In genomic region chr17:15374321-15375141, GRCm38 (mm10) we compare ENCODE assay signal across 8 mouse cellular contexts. TPM values are rescaled to one million over a fixed set of nuclear protein-coding genes. Genes with fewer than 3 reads are reported as not detected.
DNase-seq lines count a peak whose midpoint lies in the region; ATAC-seq and TF ChIP-seq lines count a peak whose summit lies in the region.

No protein-coding gene starts in this region.

- 2% methylated on average over 50 of the region's 50 CpGs for WGBS in lung, embryonic 14.5 days
- WGBS in embryonic facial prominence, embryonic 14.5 days: 7% methylated on average over 23 of the region's 50 CpGs
- 2% methylated on average over 49 of the region's 50 CpGs for WGBS in hindbrain, embryonic 16.5 days
- WGBS in midbrain, embryonic 12.5 days: 1% methylated on average over 50 of the region's 50 CpGs

- H3K9ac ChIP-seq in lung, embryonic 14.5 days: peak overlapping the region; percentile 60
- peak overlapping the region; percentile 60 for H3K9ac ChIP-seq in embryonic facial prominence, embryonic 14.5 days (ENCODE audit: low read depth, low read length)
- peak overlapping the region; percentile 88 for H3K9ac ChIP-seq in hindbrain, embryonic 16.5 days (ENCODE audit: low read depth, low read length)
- peak overlapping the region; percentile 91 for H3K9ac ChIP-seq in midbrain, embryonic 12.5 days (replicated peaks)

- peaks cover 14% of the 10 kb centered on the region for H3K4me1 ChIP-seq in lung, embryonic 14.5 days (ENCODE audit: insufficient read depth)
- H3K4me1 ChIP-seq in embryonic facial prominence, embryonic 14.5 days (ENCODE audit: control insufficient read depth, insufficient read depth, low read length): peaks cover 8% of the 10 kb centered on the region
- H3K4me1 ChIP-seq in hindbrain, embryonic 16.5 days (ENCODE audit: control insufficient read depth, insufficient read depth, low read depth, low read length): peaks cover 40% of the 10 kb centered on the region
- H3K4me1 ChIP-seq in midbrain, embryonic 12.5 days: peaks cover 72% of the 10 kb centered on the region

- ATAC-seq in lung, embryonic 14.5 days (ENCODE audit: insufficient read depth): no peak
- no peak for ATAC-seq in embryonic facial prominence, embryonic 14.5 days (ENCODE audit: low read depth)
- no peak for ATAC-seq in hindbrain, embryonic 16.5 days
- ATAC-seq in midbrain, embryonic 12.5 days (ENCODE audit: low FRiP score, low read depth): no peak
- ATAC-seq in activated CD4-positive, CD25-positive, alpha-beta regulatory T cell, adult 4 months: no peak

- peak overlapping the region; percentile 54 for H3K4me3 ChIP-seq in lung, embryonic 14.5 days (ENCODE audit: low read depth, low read length)
- H3K4me3 ChIP-seq in embryonic facial prominence, embryonic 14.5 days (ENCODE audit: low read depth, low read length): peak overlapping the region; percentile 59
- peak overlapping the region; percentile 85 for H3K4me3 ChIP-seq in hindbrain, embryonic 16.5 days (ENCODE audit: low read length)
- peak overlapping the region; percentile 86 for H3K4me3 ChIP-seq in midbrain, embryonic 12.5 days

- peak overlapping the region; percentile 100 for H3K4me2 ChIP-seq in lung, embryonic 14.5 days
- H3K4me2 ChIP-seq in embryonic facial prominence, embryonic 14.5 days (ENCODE audit: low read depth, low read length): peak overlapping the region; percentile 99
- H3K4me2 ChIP-seq in hindbrain, embryonic 16.5 days (ENCODE audit: low read length): peak overlapping the region; percentile 87
- H3K4me2 ChIP-seq in midbrain, embryonic 12.5 days (replicated peaks): peak overlapping the region; percentile 83

- H3K27ac ChIP-seq in lung, embryonic 14.5 days (ENCODE audit: low read depth): no peak overlapping the region
- no peak overlapping the region for H3K27ac ChIP-seq in embryonic facial prominence, embryonic 14.5 days (replicated peaks; ENCODE audit: low read depth, low read length)
- H3K27ac ChIP-seq in hindbrain, embryonic 16.5 days (ENCODE audit: low read depth, low read length): peak overlapping the region; percentile 94
- peak overlapping the region; percentile 99 for H3K27ac ChIP-seq in midbrain, embryonic 12.5 days (replicated peaks)

- no peak for TF ChIP-seq CTCF in lung, embryonic 14.5 days (IDR thresholded peaks at IDR 0.05; ENCODE audit: low read depth)

- H3K36me3 ChIP-seq in lung, embryonic 14.5 days (ENCODE audit: insufficient read depth): 0 out of 2 replicates have a peak, but pooled peaks cover 4% of the 10 kb centered on the region
- H3K36me3 ChIP-seq in embryonic facial prominence, embryonic 14.5 days (ENCODE audit: control insufficient read depth, insufficient read depth, low read length): no peaks in the 10 kb centered on the region
- peaks cover 9% of the 10 kb centered on the region for H3K36me3 ChIP-seq in hindbrain, embryonic 16.5 days (ENCODE audit: control insufficient read depth, insufficient read depth, low read length)
- peaks cover 22% of the 10 kb centered on the region for H3K36me3 ChIP-seq in midbrain, embryonic 12.5 days

- DNase-seq in lung, embryonic 14.5 days: no peak
- no peak for DNase-seq in lung, postnatal 25 days (ENCODE audit: low spot score)
- no peak for DNase-seq in embryonic facial prominence, embryonic 14.5 days (ENCODE audit: low spot score)
- no peak for DNase-seq in layer of hippocampus, postnatal 10 days (ENCODE audit: low spot score in 2 of 2)
- no peak for DNase-seq in c-Kit-positive CD71-positive TER-119-positive erythroid progenitor cells, embryonic 14.5 days (ENCODE audit: low spot score)

- peaks cover 58% of the 10 kb centered on the region for H3K27me3 ChIP-seq in lung, embryonic 14.5 days (ENCODE audit: insufficient read depth, low read length)
- H3K27me3 ChIP-seq in embryonic facial prominence, embryonic 14.5 days (replicated peaks; ENCODE audit: control insufficient read depth, insufficient read depth, low read length): peaks cover 69% of the 10 kb centered on the region
- no peaks in the 10 kb centered on the region for H3K27me3 ChIP-seq in hindbrain, embryonic 16.5 days (replicated peaks; ENCODE audit: control insufficient read depth, insufficient read depth, low read length)
- peaks cover 28% of the 10 kb centered on the region for H3K27me3 ChIP-seq in midbrain, embryonic 12.5 days

- no peaks in the 10 kb centered on the region for H3K9me3 ChIP-seq in lung, embryonic 14.5 days (ENCODE audit: low read depth, low read length)
- no peaks in the 10 kb centered on the region for H3K9me3 ChIP-seq in embryonic facial prominence, embryonic 14.5 days (ENCODE audit: control insufficient read depth, low read length)
- H3K9me3 ChIP-seq in hindbrain, embryonic 16.5 days (ENCODE audit: control insufficient read depth, low read length): no peaks in the 10 kb centered on the region
- H3K9me3 ChIP-seq in midbrain, embryonic 12.5 days: no peaks in the 10 kb centered on the region

RNA-seq across cellular contexts. Expression of gene Dll1, which starts 2.1 kb away (rescaled TPM):
- polyA plus RNA-seq in lung, embryonic 14.5 days (2014; fragmentation: Nextera tagmentation; extraction: Ambion mirVana): 3.1 and 3.4 TPM in 2 replicates
- 8.4 and 8.7 TPM in 2 replicates for polyA plus RNA-seq in embryonic facial prominence, embryonic 14.5 days (2014; fragmentation: Nextera tagmentation; extraction: Ambion mirVana)
- 16.3 and 17.7 TPM in 2 replicates for polyA plus RNA-seq in hindbrain, embryonic 16.5 days (2015; fragmentation: Nextera tagmentation; extraction: Ambion mirVana)
- 83.5 and 84.4 TPM in 2 replicates for polyA plus RNA-seq in midbrain, embryonic 12.5 days (2016; fragmentation: Nextera tagmentation; extraction: Ambion mirVana)
- under 1 TPM in 1 of 2 experiments, not detected in 1; 0.63 TPM for polyA plus RNA-seq in activated CD4-positive, CD25-positive, alpha-beta regulatory T cell, adult 4 months (2017; shearing (Covaris generic))
- total RNA-seq in layer of hippocampus, postnatal 10 days (2021): 10 to 100 TPM; 14.0 to 20.9 TPM

RNA-seq across cellular contexts. Expression of gene Fam120b, which starts 21.5 kb away (rescaled TPM):
- 25.0 and 26.6 TPM in 2 replicates for polyA plus RNA-seq in lung, embryonic 14.5 days (2014; fragmentation: Nextera tagmentation; extraction: Ambion mirVana)
- polyA plus RNA-seq in embryonic facial prominence, embryonic 14.5 days (2014; fragmentation: Nextera tagmentation; extraction: Ambion mirVana): 23.1 and 24.7 TPM in 2 replicates
- polyA plus RNA-seq in hindbrain, embryonic 16.5 days (2015; fragmentation: Nextera tagmentation; extraction: Ambion mirVana): 45.8 and 48.0 TPM in 2 replicates
- polyA plus RNA-seq in midbrain, embryonic 12.5 days (2016; fragmentation: Nextera tagmentation; extraction: Ambion mirVana): 40.4 and 44.3 TPM in 2 replicates
- polyA plus RNA-seq in activated CD4-positive, CD25-positive, alpha-beta regulatory T cell, adult 4 months (2017; shearing (Covaris generic)): 10 to 100 TPM; 26.8 to 32.4 TPM
- 10 to 100 TPM; 33.4 to 36.4 TPM for total RNA-seq in layer of hippocampus, postnatal 10 days (2021)

Comparison
In these comparisons a context has a peak if more than half of its experiments do, and no peak if none do; other contexts are left out.
1. H3K27ac ChIP-seq: peak in hindbrain, embryonic 16.5 days (single experiment) and midbrain, embryonic 12.5 days (single experiment); none in lung, embryonic 14.5 days (single experiment) and embryonic facial prominence, embryonic 14.5 days (single experiment).
2. Peak in every context shown above with its lines, with median percentiles within 50 percentile points of each other: H3K4me2 ChIP-seq, H3K4me3 ChIP-seq and H3K9ac ChIP-seq.